Mouse (Mus musculus) limb, embryonic 14.5 days (tissue): ENCODE measurements around the gene Serpina3a. TPM values are rescaled to one million over a fixed set of nuclear protein-coding genes. Genes with fewer than 3 reads are reported as not detected.
"Not testable (repeated sequence)": the region's sequence is repeated elsewhere in the genome, so short reads cannot be mapped to it uniquely, and the experiment has no call there.

Experiments
- ATAC-seq: fragments of 200-750 bp; cut with Nextera tagmentation; 2 replicates; pipeline ENCODE4 v1.8.0; 2017; ENCODE audit warnings: low read depth, moderate number of reproducible peaks, moderate TSS enrichment; ENCODE audit not compliant: low FRiP score
- DNase-seq: peaks from one replicate; pipeline ENCODE4 v3.0.0-alpha.2; 2015; ENCODE audit warnings: low spot score
- H3K27ac ChIP-seq: fragments of 300-500 bp; sonication (generic); replicated peaks from 2 replicates; pipeline ENCODE4 v1.5.1; 2014; ENCODE audit warnings: low read depth, mild to moderate bottlenecking, low read length, moderate library complexity, mixed read lengths
- H3K27me3 ChIP-seq: fragments of 300-500 bp; sonication (generic); 2 replicates; pipeline ENCODE4 v1.6.1; 2014; ENCODE audit warnings: low read length, mixed read lengths; ENCODE audit not compliant: control insufficient read depth, insufficient read depth
- H3K36me3 ChIP-seq: fragments of 300-500 bp; sonication (generic); 2 replicates; pipeline ENCODE4 v1.6.1; 2014; ENCODE audit warnings: mild to moderate bottlenecking, low read length, moderate library complexity, mixed read lengths; ENCODE audit not compliant: control insufficient read depth, insufficient read depth
- H3K4me1 ChIP-seq: fragments of 300-500 bp; sonication (generic); 2 replicates; pipeline ENCODE4 v1.6.1; 2014; ENCODE audit warnings: antibody characterized with exemption, low read length, mixed read lengths; ENCODE audit not compliant: control insufficient read depth, insufficient read depth
- H3K4me2 ChIP-seq: fragments of 300-500 bp; sonication (generic); replicated peaks from 2 replicates; pipeline ENCODE4 v1.6.1; 2014; ENCODE audit warnings: low read depth, mild to moderate bottlenecking, low read length, moderate library complexity; ENCODE audit not compliant: severe bottlenecking
- H3K4me3 ChIP-seq: fragments of 300-500 bp; sonication (generic); replicated peaks from 2 replicates; pipeline ENCODE4 v1.5.1; 2014; ENCODE audit warnings: low read length
- H3K9ac ChIP-seq: fragments of 300-500 bp; sonication (generic); 2 replicates; pipeline ENCODE4 v1.6.1; 2014; ENCODE audit warnings: mild to moderate bottlenecking, low read depth, low read length, moderate library complexity; ENCODE audit not compliant: severe bottlenecking
- H3K9me3 ChIP-seq: fragments of 300-500 bp; sonication (generic); 2 replicates; pipeline ENCODE4 v1.6.1; 2016; ENCODE audit warnings: low read length; ENCODE audit not compliant: control insufficient read depth
- POLR2A ChIP-seq: fragments of 200-500 bp; IDR thresholded peaks from 2 replicates; pipeline ENCODE4 v1.8.0; 2012; ENCODE audit warnings: inconsistent platforms, mild to moderate bottlenecking, moderate library complexity, borderline replicate concordance; ENCODE audit not compliant: insufficient read depth, insufficient read length; ENCODE audit errors: extremely low read depth
- WGBS: fragments of 180-500 bp; shearing (Covaris S2); extraction: QIAGEN DNeasy Blood & Tissue Kit; methylation state at CpG from one replicate; pipeline ENCODE4 v1.1.7; 2014; 5-methylcytosine and 5-hydroxymethylcytosine counted together
- polyA plus RNA-seq, 2 experiments: library from polyadenylated mRNA; depleted of rRNA in 1 of 2; stranded (reverse) in 1 of 2; unstranded in 1 of 2; fragments of >200 nt; fragmentation: Nextera tagmentation in 1 of 2; extraction: Ambion mirVana in 1 of 2; gene quantifications; 2 replicates each; pipeline versions ENCODE4 v1.2.1 to v1.2.3; 2012 to 2014

The Serpina3a gene
- polyA plus RNA-seq (2012; rRNA removed): not detected in 2 replicates
- not detected in 2 replicates for polyA plus RNA-seq (2014; fragmentation: Nextera tagmentation; extraction: Ambion mirVana)

DNA sequence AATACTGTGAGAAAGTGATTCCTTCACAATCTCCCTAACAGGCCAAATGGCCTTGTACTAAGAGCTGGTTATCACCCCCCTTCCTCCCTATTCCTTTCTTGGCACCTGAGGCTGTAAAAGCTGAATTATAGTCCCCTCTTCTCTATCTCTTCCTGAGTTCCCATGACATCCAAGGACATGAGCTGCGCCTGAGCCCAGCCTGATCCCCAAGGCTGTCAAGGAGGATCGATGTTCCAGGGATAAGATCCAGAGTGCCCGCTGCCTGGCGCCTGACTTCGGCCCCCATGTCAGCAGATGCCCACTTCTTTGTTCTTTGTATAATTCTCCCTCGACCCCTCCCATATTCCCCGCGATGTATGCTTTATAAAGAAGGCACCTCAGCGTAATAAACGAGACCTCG lies at the start of gene Serpina3a:
Gene Serpina3a, plus strand, starts transcription at position 392 of the 400 bp plus-strand sequence.
- H3K36me3 ChIP-seq, H3K27me3 ChIP-seq, DNase-seq, H3K4me3 ChIP-seq, ATAC-seq, H3K27ac ChIP-seq, H3K4me1 ChIP-seq, H3K4me2 ChIP-seq, H3K9ac ChIP-seq, H3K9me3 ChIP-seq: not testable (repeated sequence)
- WGBS: 85% methylated on average over 9 of the region's 11 CpGs

GRCm38 (mm10) chr12:104064532-104064931 lies 48.0 kb upstream of the Serpina3a start:
- Histone ChIP-seq H3K27ac (no peak overlapping the region), H3K9ac (no peak overlapping the region), H3K36me3 (no peaks in the 10 kb centered on the region), H3K9me3 (no peaks in the 10 kb centered on the region), H3K4me3 (no peak overlapping the region), H3K4me1 (no peaks in the 10 kb centered on the region), H3K27me3 (no peaks in the 10 kb centered on the region), H3K4me2 (no peak overlapping the region)
- ATAC-seq (no peak), DNase-seq (no peak)
- 70% methylated on average over 4 of the region's 4 CpGs for WGBS
- no peak for TF ChIP-seq POLR2A

- no peak for DNase-seq
- H3K27ac ChIP-seq: no peak overlapping the region
- H3K4me2 ChIP-seq: no peak overlapping the region
- ATAC-seq: no peak
- TF ChIP-seq POLR2A: no peak
- H3K27me3 ChIP-seq: no peaks in the 10 kb centered on the region
- no peak overlapping the region for H3K4me3 ChIP-seq
- WGBS: 84% methylated on average over 4 of the region's 4 CpGs
- H3K9me3 ChIP-seq: no peaks in the 10 kb centered on the region
- no peak overlapping the region for H3K9ac ChIP-seq
- H3K36me3 ChIP-seq: no peaks in the 10 kb centered on the region
- no peaks in the 10 kb centered on the region for H3K4me1 ChIP-seq
Measured at GRCm38 (mm10) chr12:104064996-104065395, 47.5 kb upstream of the Serpina3a start.

DNA sequence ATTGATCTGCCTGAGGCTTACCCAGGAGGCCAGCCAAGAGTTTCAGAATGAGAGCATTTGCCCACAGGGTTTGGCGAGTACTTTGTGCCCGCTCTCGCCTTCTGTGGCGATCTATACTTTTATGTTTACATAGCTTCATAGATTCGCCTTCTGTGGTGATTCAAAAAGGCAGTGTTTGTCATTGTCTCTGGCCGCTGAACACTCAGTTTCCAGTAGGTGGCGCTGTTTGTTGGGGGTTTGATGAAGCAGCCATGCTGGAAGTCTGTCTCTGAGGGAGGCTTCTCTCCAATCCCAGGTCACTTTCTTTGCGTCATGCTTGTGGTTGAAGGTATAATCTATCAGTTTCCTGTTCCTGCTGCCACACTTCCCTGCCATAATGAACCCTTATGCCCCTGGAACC lies 46.3 kb upstream of the Serpina3a start:
- no peak overlapping the region for H3K27ac ChIP-seq
- H3K9ac ChIP-seq: no peak overlapping the region
- no peak overlapping the region for H3K4me2 ChIP-seq
- no peak for TF ChIP-seq POLR2A
- DNase-seq: no peak
- no peaks in the 10 kb centered on the region for H3K27me3 ChIP-seq
- no peak overlapping the region for H3K4me3 ChIP-seq
- H3K9me3 ChIP-seq: no peaks in the 10 kb centered on the region
- 21% methylated on average over 8 of the region's 8 CpGs for WGBS
- H3K4me1 ChIP-seq: no peaks in the 10 kb centered on the region
- no peaks in the 10 kb centered on the region for H3K36me3 ChIP-seq
- no peak for ATAC-seq

GRCm38 (mm10) chr12:104067549-104067948 lies 45.0 kb upstream of the Serpina3a start:
- Histone ChIP-seq H3K27me3 (no peaks in the 10 kb centered on the region), H3K4me2 (peak overlapping the region; percentile 34; the same call in 1 of the 2 replicates), H3K36me3 (no peaks in the 10 kb centered on the region), H3K4me3 (peak overlapping the region; percentile 13), H3K27ac (no peak overlapping the region), H3K9me3 (no peaks in the 10 kb centered on the region), H3K4me1 (no peaks in the 10 kb centered on the region), H3K9ac (no peak overlapping the region)
- peak; percentile 77 for ATAC-seq
- peak; percentile 73 for DNase-seq
- WGBS: 30% methylated on average over 4 of the region's 4 CpGs
- TF ChIP-seq POLR2A: no peak

DNA sequence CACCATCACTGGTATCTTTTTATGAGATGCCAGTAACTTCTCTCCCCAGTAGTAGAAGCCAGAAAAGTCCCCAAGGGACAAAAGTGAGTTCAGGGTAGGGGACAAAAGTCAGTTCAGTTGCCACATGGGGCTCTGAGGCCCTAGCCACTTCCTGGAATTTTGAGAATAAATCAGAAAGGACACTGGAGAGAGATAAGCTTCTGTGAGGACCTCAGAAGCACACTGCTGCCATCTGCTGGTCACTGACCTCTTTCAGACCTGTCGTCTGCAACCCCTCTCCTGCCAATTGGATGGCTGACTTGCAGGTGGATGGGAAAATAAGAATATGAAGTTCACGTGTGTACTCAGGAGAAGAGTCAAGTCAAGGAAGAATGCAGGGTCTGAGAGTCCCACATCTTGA lies 42.9 kb upstream of the Serpina3a start:
- Histone ChIP-seq H3K9me3 (no peaks in the 10 kb centered on the region), H3K4me3 (no peak overlapping the region), H3K36me3 (no peaks in the 10 kb centered on the region), H3K4me1 (no peaks in the 10 kb centered on the region), H3K4me2 (no peak overlapping the region), H3K27ac (no peak overlapping the region), H3K9ac (no peak overlapping the region), H3K27me3 (no peaks in the 10 kb centered on the region)
- 4% methylated on average over 2 of the region's 2 CpGs for WGBS
- TF ChIP-seq POLR2A: no peak
- DNase-seq: peak; percentile 81
- ATAC-seq: peak; percentile 42; the same call in 1 of the 2 replicates
